In genomic region chr1:41810318-41810964, GRCm38 (mm10) we compare ENCODE assay signal across 8 mouse cellular contexts.
DNase-seq lines count a peak whose midpoint lies in the region; ATAC-seq and TF ChIP-seq lines count a peak whose summit lies in the region.

No protein-coding gene starts in this region.

- peak; percentile 85 for TF ChIP-seq CTCF in hindbrain, postnatal 0 days (IDR thresholded peaks at IDR 0.05; ENCODE audit: low read depth)
- peak; percentile 38; the same call in 1 of the 2 replicates for TF ChIP-seq CTCF in testis, adult 2 months (IDR thresholded peaks at IDR 0.05; ENCODE audit: control insufficient read depth, insufficient read depth, insufficient replicate concordance, low read depth, low read length)

- peak overlapping the region; percentile 2; the same call in 1 of the 2 replicates for H3K9ac ChIP-seq in forebrain, embryonic 12.5 days
- peak overlapping the region; percentile 41; the same call in 1 of the 2 replicates for H3K9ac ChIP-seq in hindbrain, postnatal 0 days (replicated peaks; ENCODE audit: low read length)
- H3K9ac ChIP-seq in midbrain, embryonic 13.5 days (replicated peaks) = peak overlapping the region; percentile 39; the same call in 1 of the 2 replicates

- no peak overlapping the region for H3K4me3 ChIP-seq in forebrain, embryonic 12.5 days (replicated peaks)
- peak overlapping the region; percentile 30 for H3K4me3 ChIP-seq in hindbrain, postnatal 0 days (ENCODE audit: low read length)
- peak overlapping the region; percentile 27 for H3K4me3 ChIP-seq in midbrain, embryonic 13.5 days (replicated peaks)
- H3K4me3 ChIP-seq in testis, adult 2 months (ENCODE audit: control insufficient read depth, low read depth, low read length) = no peak overlapping the region

- H3K27ac ChIP-seq in forebrain, embryonic 12.5 days = peak overlapping the region; percentile 82
- H3K27ac ChIP-seq in hindbrain, postnatal 0 days = peak overlapping the region; percentile 51; the same call in 1 of the 2 replicates
- peak overlapping the region; percentile 77 for H3K27ac ChIP-seq in midbrain, embryonic 13.5 days
- no peak overlapping the region for H3K27ac ChIP-seq in testis, adult 2 months (ENCODE audit: control insufficient read depth, insufficient read depth, low read depth, low read length)

- no peaks in the 10 kb centered on the region for H3K27me3 ChIP-seq in forebrain, embryonic 12.5 days
- no peaks in the 10 kb centered on the region for H3K27me3 ChIP-seq in hindbrain, postnatal 0 days (ENCODE audit: insufficient read depth, low read length)
- no peaks in the 10 kb centered on the region for H3K27me3 ChIP-seq in midbrain, embryonic 13.5 days
- no peaks in the 10 kb centered on the region for H3K27me3 ChIP-seq in testis, adult 2 months (ENCODE audit: control insufficient read depth, insufficient read depth, low read length)

- no peak for TF ChIP-seq POLR2A in testis, adult 2 months (IDR thresholded peaks at IDR 0.05; ENCODE audit: control insufficient read depth, low read depth, low read length)

- no peaks in the 10 kb centered on the region for H3K9me3 ChIP-seq in forebrain, embryonic 12.5 days
- no peaks in the 10 kb centered on the region for H3K9me3 ChIP-seq in hindbrain, postnatal 0 days (ENCODE audit: low read length)
- H3K9me3 ChIP-seq in midbrain, embryonic 13.5 days = no peaks in the 10 kb centered on the region

- H3K4me1 ChIP-seq in forebrain, embryonic 12.5 days = peaks cover 46% of the 10 kb centered on the region
- no peaks in the 10 kb centered on the region for H3K4me1 ChIP-seq in hindbrain, postnatal 0 days (ENCODE audit: insufficient read depth, low read length)
- peaks cover 46% of the 10 kb centered on the region for H3K4me1 ChIP-seq in midbrain, embryonic 13.5 days (replicated peaks)
- no peaks in the 10 kb centered on the region for H3K4me1 ChIP-seq in testis, adult 2 months (ENCODE audit: control insufficient read depth, insufficient read depth, low read length)

- H3K4me2 ChIP-seq in forebrain, embryonic 12.5 days = peak overlapping the region; percentile 42
- peak overlapping the region; percentile 54 for H3K4me2 ChIP-seq in hindbrain, postnatal 0 days (ENCODE audit: low read depth, low read length)
- H3K4me2 ChIP-seq in midbrain, embryonic 13.5 days (replicated peaks) = peak overlapping the region; percentile 50

- no peaks in the 10 kb centered on the region for H3K36me3 ChIP-seq in forebrain, embryonic 12.5 days (replicated peaks)
- H3K36me3 ChIP-seq in hindbrain, postnatal 0 days (ENCODE audit: insufficient read depth, low read length) = no peaks in the 10 kb centered on the region
- H3K36me3 ChIP-seq in midbrain, embryonic 13.5 days = no peaks in the 10 kb centered on the region
- no peaks in the 10 kb centered on the region for H3K36me3 ChIP-seq in testis, adult 2 months (ENCODE audit: control insufficient read depth, insufficient read depth, low read length)

- ATAC-seq in cerebellum, adult (ENCODE audit: insufficient number of reproducible peaks, low FRiP score, low TSS enrichment) = peak; percentile 85
- ATAC-seq in forebrain, embryonic 12.5 days (ENCODE audit: low FRiP score) = peak; percentile 77; the same call in 1 of the 2 replicates
- peak; percentile 96 for ATAC-seq in hindbrain, postnatal 0 days
- peak; percentile 81 for ATAC-seq in midbrain, embryonic 13.5 days

- peak; percentile 52 for DNase-seq in NIH3T3 (ENCODE audit: low read depth)
- DNase-seq in hindbrain, postnatal 0 days (ENCODE audit: low spot score) = peak; percentile 90
- DNase-seq in left cerebral cortex, adult 11 months (ENCODE audit: low spot score) = peak; percentile 57
- no peak for DNase-seq in spleen, postnatal 4 days (ENCODE audit: low spot score in 2 of 2)

- WGBS in forebrain, embryonic 12.5 days = 11% methylated on average over 9 of the region's 9 CpGs
- WGBS in hindbrain, postnatal 0 days = 6% methylated on average over 9 of the region's 9 CpGs
- 10% methylated on average over 9 of the region's 9 CpGs for WGBS in midbrain, embryonic 13.5 days

Comparison
In these comparisons a context has a peak if more than half of its experiments do, and no peak if none do; other contexts are left out.
1. DNase-seq: peak in NIH3T3 (single experiment), hindbrain, postnatal 0 days (single experiment) and left cerebral cortex, adult 11 months (single experiment); none in spleen, postnatal 4 days (0 of 2).
2. H3K4me3 ChIP-seq: peak in hindbrain, postnatal 0 days (single experiment) and midbrain, embryonic 13.5 days (single experiment); none in forebrain, embryonic 12.5 days (single experiment) and testis, adult 2 months (single experiment).
3. Peak in every context shown above with its lines, with median percentiles within 50 percentile points of each other: ATAC-seq, H3K4me2 ChIP-seq and H3K9ac ChIP-seq.